Mouse (Mus musculus) gonadal fat pad, adult 2 months (tissue): Measurements from ENCODE around the gene Rnf157. TPM values are rescaled to one million over a fixed set of nuclear protein-coding genes. Genes with fewer than 3 reads are reported as not detected.

ENCODE experiments used
- DNase-seq: peaks from one replicate; pipeline ENCODE4 v3.0.0-alpha.2; 2012; ENCODE audit warnings: low read depth
- polyA plus RNA-seq: library from polyadenylated mRNA; depleted of rRNA; stranded (reverse); fragments of >200 nt; gene quantifications from 2 replicates; pipeline ENCODE4 v1.2.3, GENCODE M21; 2012; rRNA removed

Rnf157 gene
- polyA plus RNA-seq, 1 experiment, result 12.5 TPM

- no peak for DNase-seq
Measured at GRCm38 (mm10) chr11:116298221-116298620, 114.6 kb downstream of the Rnf157 start.

GRCm38 (mm10) chr11:116297017-116297416 is 115.8 kb downstream of the Rnf157 start:
- DNase-seq, result no peak

GRCm38 (mm10) chr11:116296191-116296734 is 116.6 kb downstream of the Rnf157 start:
- DNase-seq, result peak; percentile 49

- no peak for DNase-seq
Measured at GRCm38 (mm10) chr11:116294319-116294718, 118.5 kb downstream of the Rnf157 start.

GRCm38 (mm10) chr11:116293538-116294137 is 119.2 kb downstream of the Rnf157 start:
- DNase-seq, result no peak

GRCm38 (mm10) chr11:116292401-116292800 is 120.4 kb downstream of the Rnf157 start:
- no peak for DNase-seq

- no peak for DNase-seq
Measured at GRCm38 (mm10) chr11:116290556-116290955, 122.3 kb downstream of the Rnf157 start.

- no peak for DNase-seq
Measured at GRCm38 (mm10) chr11:116287351-116287750, 125.5 kb downstream of the Rnf157 start.

Other genes starting within 250 kb of the Rnf157 start
- gene Fbf1, start 244.9 kb downstream of the Rnf157 start, polyA plus RNA-seq, result 36.0 and 43.7 TPM in 2 replicates
- gene Ten1, start 214.2 kb downstream of the Rnf157 start, polyA plus RNA-seq, result 49.9 and 51.0 TPM in 2 replicates
- 174 and 195 TPM in 2 replicates for gene Acox1, start 214.0 kb downstream of the Rnf157 start, polyA plus RNA-seq
- 1.2 TPM in 2 replicates for gene Evpl, start 175.0 kb downstream of the Rnf157 start, polyA plus RNA-seq
- gene Srp68, start 138.8 kb downstream of the Rnf157 start, polyA plus RNA-seq, result 61.9 and 64.0 TPM in 2 replicates
- 3.9 and 6.5 TPM in 2 replicates for gene Galr2, start 132.1 kb downstream of the Rnf157 start, polyA plus RNA-seq
- gene Exoc7, start 105.8 kb downstream of the Rnf157 start, polyA plus RNA-seq, result 41.6 and 44.1 TPM in 2 replicates
- 10.8 and 21.0 TPM in 2 replicates for gene Foxj1, start 77.6 kb downstream of the Rnf157 start, polyA plus RNA-seq
- 110 and 127 TPM in 2 replicates for gene Ubald2, start 21.1 kb upstream of the Rnf157 start, polyA plus RNA-seq
- gene Qrich2, start 53.2 kb upstream of the Rnf157 start, polyA plus RNA-seq, result 1.2 and 3.0 TPM in 2 replicates
- 64.2 and 89.9 TPM in 2 replicates for gene Prpsap1, start 81.2 kb upstream of the Rnf157 start, polyA plus RNA-seq
- 29.1 and 37.2 TPM in 2 replicates for gene Sphk1, start 117.9 kb upstream of the Rnf157 start, polyA plus RNA-seq
- 20.5 and 21.5 TPM in 2 replicates for gene Ube2o, start 168.4 kb upstream of the Rnf157 start, polyA plus RNA-seq
- gene Aanat, start 173.4 kb upstream of the Rnf157 start, polyA plus RNA-seq, result 0.36 TPM in 1 of 2 replicates, not detected in the other
- gene Rhbdf2, start 214.0 kb upstream of the Rnf157 start, polyA plus RNA-seq, result 29.9 and 33.8 TPM in 2 replicates
- 1.7 and 1.9 TPM in 2 replicates for gene Prcd, start 240.5 kb upstream of the Rnf157 start, polyA plus RNA-seq
- gene Cygb, start 241.3 kb upstream of the Rnf157 start, polyA plus RNA-seq, result 50.3 and 55.4 TPM in 2 replicates